ENCODE assay signal across 8 mouse cellular contexts in the genomic region with DNA sequence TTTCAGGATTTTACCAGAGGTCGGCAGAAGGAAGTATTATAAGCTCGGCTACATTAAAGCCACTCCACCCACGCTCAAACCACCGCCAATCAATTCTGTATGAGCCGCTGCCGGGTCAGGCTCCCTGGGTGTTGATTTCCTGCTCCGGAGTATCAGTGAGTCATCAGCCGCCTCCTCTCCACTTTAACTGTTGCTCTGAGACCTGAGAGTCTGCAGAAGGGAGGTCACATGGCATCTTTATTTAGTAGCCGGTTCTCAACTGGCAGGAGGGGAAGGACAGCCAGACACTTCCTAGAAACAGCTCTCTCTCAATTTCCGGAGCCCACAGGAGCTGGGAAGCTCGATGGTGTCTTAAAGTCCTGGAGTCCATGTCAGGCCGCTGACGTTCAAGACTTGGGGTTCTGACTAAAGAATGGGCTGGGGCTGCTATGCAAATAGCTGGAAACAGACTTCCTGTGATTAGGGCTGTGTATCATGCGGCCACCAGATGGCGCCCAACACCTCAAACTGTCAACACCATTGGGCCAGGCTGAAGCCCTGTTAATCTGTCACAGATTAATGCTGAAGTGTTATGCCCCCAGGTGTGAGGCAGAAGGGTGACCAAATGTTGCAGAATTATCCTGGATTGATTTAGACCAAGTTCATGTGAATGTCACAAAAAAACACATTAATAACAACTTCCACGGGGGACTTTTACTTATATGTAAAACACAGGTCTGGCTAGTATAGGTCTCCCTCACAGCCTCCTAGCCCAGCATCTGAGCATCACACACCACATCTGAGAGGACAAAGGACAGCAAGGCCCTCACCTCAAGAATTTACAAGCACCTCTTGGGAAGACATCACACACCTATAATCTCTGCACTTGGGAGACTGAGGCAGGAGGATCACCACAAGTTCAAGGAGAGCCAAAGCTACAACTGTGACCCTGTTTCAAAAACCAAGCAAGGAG.
DNase-seq lines count a peak whose midpoint lies in the region; ATAC-seq lines count a peak whose summit lies in the region.

No protein-coding gene starts in this region.

- H3K27me3 ChIP-seq in megakaryocyte, embryonic 14.5 days (replicated peaks) = peaks cover 54% of the 10 kb centered on the region

- H3K9me3 ChIP-seq in megakaryocyte, embryonic 14.5 days = no peaks in the 10 kb centered on the region

- H3K4me1 ChIP-seq in megakaryocyte, embryonic 14.5 days = peaks cover 45% of the 10 kb centered on the region

- peak; percentile 66 to 78 for DNase-seq in gastrocnemius, adult 8-10 months (ENCODE audit: low spot score in 2 of 2)
- peak; percentile 57 for DNase-seq in hindlimb bud, embryonic 11.5 days (ENCODE audit: extremely low spot score, low read depth, low spot score)
- peak; percentile 50 to 78 for DNase-seq in left cerebral cortex, adult 8-10 months (ENCODE audit: low spot score in 2 of 2)
- DNase-seq in right cerebral cortex, postnatal 10 days (ENCODE audit: low spot score in 2 of 2) = peak; percentile 86 to 88
- DNase-seq in urinary bladder, postnatal 4 days (ENCODE audit: low spot score in 2 of 2) = peak; percentile 63 to 80

- H3K4me3 ChIP-seq in megakaryocyte, embryonic 14.5 days (replicated peaks) = peak overlapping the region; percentile 90

- peak; percentile 92 for ATAC-seq in activated CD4-positive, CD25-positive, alpha-beta regulatory T cell, adult 4 months
- ATAC-seq in common myeloid progenitor, adult 5-6 weeks (replicated peaks; ENCODE audit: low read depth, poor library complexity, severe bottlenecking) = peak; percentile 91

- H3K36me3 ChIP-seq in megakaryocyte, embryonic 14.5 days (replicated peaks; ENCODE audit: low read length) = no peaks in the 10 kb centered on the region

Comparison
In these comparisons a context has a peak if more than half of its experiments do, and no peak if none do; other contexts are left out.
1. Peak in every context shown above with its lines: DNase-seq, ATAC-seq and H3K4me3 ChIP-seq.